Mouse (Mus musculus): ENCODE results near the gene Mecom. TPM values are rescaled to one million over a fixed set of nuclear protein-coding genes. Genes with fewer than 3 reads are reported as not detected.

Gene Mecom
- polyA plus RNA-seq, 1 experiment from 2014 or later: 2.4 TPM

DNA sequence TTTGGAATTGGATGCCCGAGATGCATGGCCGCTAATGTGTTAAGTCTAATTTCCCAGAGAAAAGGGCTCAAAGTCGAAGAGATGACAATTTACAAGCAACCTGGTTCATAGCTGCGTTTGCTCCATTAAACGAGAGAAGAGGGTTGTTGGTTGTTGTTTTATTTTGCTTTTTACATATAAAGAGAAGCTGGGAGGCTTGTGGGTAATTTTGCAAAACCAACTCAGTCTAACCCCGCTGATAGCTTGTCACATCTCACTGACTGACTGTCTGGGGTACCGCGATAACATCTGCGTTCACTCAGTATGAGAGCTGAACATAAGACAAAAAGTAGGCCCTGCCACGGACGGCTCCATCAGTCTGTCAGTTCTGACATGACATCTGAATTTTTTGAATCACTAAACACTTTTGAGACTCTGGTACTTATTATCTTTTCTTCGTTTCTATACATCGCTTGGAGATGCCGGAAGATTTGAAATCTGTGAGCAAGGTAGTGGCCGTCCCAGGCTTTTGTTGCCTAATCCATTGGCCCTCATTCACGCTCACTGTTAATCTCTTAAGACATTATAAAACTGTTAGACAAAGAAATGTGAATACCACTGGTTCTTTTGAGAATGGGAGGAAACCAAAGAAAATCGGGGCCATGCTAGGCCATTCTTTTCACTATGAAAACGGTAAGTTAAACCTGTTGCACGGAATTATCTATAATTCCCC lies 327.0 kb downstream of the Mecom start:
- ATAC-seq (replicated peaks): no peak
- no peaks in the 10 kb centered on the region for H3K36me3 ChIP-seq
- no peaks in the 10 kb centered on the region for H3K9me3 ChIP-seq
- no peak overlapping the region for H3K4me2 ChIP-seq (replicated peaks)
- peaks cover 20% of the 10 kb centered on the region for H3K4me1 ChIP-seq
- H3K9ac ChIP-seq (replicated peaks): no peak overlapping the region
- H3K27me3 ChIP-seq: peaks cover 48% of the 10 kb centered on the region
- WGBS: 13% methylated on average over 19 of the region's 19 CpGs
- H3K27ac ChIP-seq (replicated peaks): no peak overlapping the region
- H3K4me3 ChIP-seq: no peak overlapping the region

DNA sequence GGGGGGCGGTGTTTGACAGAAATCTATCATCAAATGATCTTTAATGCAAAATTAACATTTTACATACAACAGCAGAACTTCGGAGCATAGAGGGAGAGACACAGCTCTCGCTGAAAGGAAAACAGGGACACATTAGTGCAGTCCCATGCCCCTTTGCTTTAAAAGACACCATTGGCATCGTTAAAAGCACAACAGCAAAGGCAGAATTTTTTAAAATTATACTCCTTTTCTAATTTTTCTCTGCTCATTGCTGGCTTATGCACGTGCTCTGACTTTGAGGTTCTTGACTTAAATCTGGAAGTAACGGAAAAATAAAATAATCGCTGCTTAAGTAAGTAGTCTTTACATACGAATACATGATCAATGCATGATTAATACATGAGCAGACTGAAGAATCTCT lies 327.9 kb downstream of the Mecom start:
- Histone ChIP-seq H3K4me3 (peak overlapping the region; percentile 20), H3K27me3 (peaks cover 46% of the 10 kb centered on the region), H3K9me3 (no peaks in the 10 kb centered on the region), H3K4me1 (peaks cover 20% of the 10 kb centered on the region), H3K4me2 (replicated peaks) (peak overlapping the region; percentile 36), H3K36me3 (no peaks in the 10 kb centered on the region), H3K27ac (replicated peaks) (no peak overlapping the region), H3K9ac (replicated peaks) (no peak overlapping the region)
- ATAC-seq (replicated peaks): no peak
- WGBS: 13% methylated on average over 8 of the region's 8 CpGs

DNA sequence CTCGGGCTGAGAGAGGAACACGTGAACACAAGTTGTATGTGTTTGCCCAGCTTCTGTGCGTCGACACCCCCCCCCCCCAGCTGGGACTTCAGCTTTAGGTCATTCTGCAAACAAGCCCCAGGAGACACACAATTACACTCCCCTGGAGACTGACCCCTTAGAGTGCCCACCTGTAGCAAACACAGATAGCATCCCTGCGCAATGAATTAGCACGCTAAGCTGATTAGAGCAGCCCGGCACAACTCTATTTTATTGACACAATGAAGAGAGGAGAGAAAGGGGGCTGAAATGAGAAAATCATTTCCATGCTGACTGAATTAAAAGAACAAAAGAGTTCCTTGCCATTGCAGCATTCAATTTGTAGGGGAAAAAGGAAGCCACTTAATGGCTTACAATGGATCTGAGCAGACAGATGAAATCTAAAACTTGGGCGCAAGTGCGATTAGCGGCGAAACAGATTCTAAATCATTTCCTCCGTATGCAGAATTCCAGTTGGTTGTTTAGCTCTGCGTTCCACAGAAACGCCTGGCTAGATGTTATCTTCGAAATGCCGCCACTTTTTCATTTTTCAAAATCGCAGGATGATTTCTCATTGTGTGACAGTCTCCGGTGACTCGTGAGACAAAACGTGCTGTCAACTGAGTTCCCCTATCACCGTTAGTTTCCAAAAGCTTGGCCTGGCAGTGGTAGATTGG lies 328.5 kb downstream of the Mecom start:
- peak; percentile 68 for ATAC-seq (replicated peaks)
- peak overlapping the region; percentile 36 for H3K4me2 ChIP-seq (replicated peaks)

DNA sequence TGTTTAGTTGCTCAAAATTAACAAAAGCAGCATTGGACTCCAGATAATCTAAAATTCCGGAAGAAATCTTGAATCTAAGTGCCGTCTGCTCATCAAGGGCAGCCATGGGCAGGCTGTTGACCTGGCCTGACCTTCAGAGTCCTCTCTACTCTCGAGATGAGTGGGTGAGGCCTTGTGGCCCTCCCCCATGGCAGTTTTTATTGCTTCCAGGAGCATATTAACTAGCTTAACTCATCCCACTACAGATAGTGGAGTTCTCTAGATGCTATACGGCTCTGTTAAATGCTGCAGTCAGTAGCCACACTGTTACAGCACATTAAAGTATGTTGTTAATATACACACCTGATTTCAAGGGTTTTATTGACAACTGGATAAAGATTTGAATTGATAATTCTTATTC lies 333.2 kb downstream of the Mecom start:
- Histone ChIP-seq H3K4me3 (no peak overlapping the region), H3K27ac (replicated peaks) (no peak overlapping the region), H3K9me3 (no peaks in the 10 kb centered on the region), H3K9ac (replicated peaks) (no peak overlapping the region), H3K4me2 (replicated peaks) (no peak overlapping the region), H3K36me3 (no peaks in the 10 kb centered on the region), H3K4me1 (peaks cover 8% of the 10 kb centered on the region), H3K27me3 (peaks cover 26% of the 10 kb centered on the region)
- 72% methylated on average over 4 of the region's 4 CpGs for WGBS
- no peak for ATAC-seq (replicated peaks)

More for the DNA sequence above, 328.5 kb downstream of the Mecom start:
- Histone ChIP-seq H3K9me3 (no peaks in the 10 kb centered on the region), H3K36me3 (no peaks in the 10 kb centered on the region), H3K27me3 (peaks cover 49% of the 10 kb centered on the region), H3K4me3 (peak overlapping the region; percentile 20), H3K9ac (replicated peaks) (no peak overlapping the region), H3K4me1 (peaks cover 20% of the 10 kb centered on the region), H3K27ac (replicated peaks) (no peak overlapping the region)
- under 1% methylated on average over 21 of the region's 21 CpGs for WGBS

DNA sequence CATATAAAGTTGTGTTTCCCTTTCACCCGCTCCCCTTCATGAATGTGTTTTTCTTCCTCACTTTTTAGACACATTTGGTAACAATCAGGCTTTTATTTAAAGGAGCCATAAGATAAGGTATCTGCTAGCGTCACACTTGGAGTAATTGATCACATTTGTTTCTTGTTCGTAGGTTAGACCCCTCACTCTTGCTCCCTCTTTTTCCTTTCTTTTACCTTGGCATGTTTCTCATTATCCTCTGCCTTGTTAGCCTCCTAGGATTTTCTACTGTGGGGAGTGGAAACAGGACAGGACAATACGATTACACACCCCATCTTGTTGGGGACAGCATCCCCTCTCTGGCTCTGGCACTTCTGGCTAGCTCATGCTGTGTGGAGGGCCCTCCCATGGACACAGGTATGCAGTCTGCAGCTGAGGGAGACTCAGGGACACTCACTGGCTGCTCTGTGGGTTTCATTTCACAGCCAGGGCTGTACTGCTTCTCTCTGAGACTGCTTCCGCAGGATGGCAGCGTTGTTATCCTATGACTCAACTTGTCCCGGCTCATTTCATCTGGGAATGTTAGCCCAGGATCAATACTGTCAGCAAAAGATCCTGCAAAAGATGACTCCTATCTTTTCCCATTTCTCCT lies 334.2 kb downstream of the Mecom start:
- H3K27me3 ChIP-seq: peaks cover 19% of the 10 kb centered on the region
- H3K27ac ChIP-seq (replicated peaks): no peak overlapping the region
- H3K4me1 ChIP-seq: no peaks in the 10 kb centered on the region
- no peaks in the 10 kb centered on the region for H3K9me3 ChIP-seq
- H3K36me3 ChIP-seq: no peaks in the 10 kb centered on the region
- H3K4me3 ChIP-seq: no peak overlapping the region
- no peak overlapping the region for H3K9ac ChIP-seq (replicated peaks)
- no peak for ATAC-seq (replicated peaks)
- H3K4me2 ChIP-seq (replicated peaks): no peak overlapping the region
- 33% methylated on average over 7 of the region's 7 CpGs for WGBS

DNA sequence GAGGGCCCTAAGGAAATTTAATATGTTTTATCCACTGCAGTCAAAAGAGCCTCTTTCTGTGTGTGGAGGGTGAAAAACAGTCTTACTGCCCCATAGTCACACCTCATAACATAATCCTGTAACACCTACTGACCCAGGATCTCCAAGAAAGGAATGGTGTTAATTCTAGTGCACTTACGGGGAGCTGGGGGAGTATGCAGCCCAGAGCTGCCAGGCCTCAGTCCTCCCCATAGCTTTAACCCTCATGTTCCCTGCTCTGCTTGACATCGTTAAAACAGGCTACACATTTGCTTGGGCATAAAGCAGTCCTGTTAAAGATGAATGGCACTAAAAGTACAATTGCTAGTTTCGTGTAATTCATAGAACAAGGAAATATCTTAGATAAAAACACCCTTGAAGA lies 335.0 kb downstream of the Mecom start:
- Histone ChIP-seq H3K4me2 (replicated peaks) (no peak overlapping the region), H3K9ac (replicated peaks) (no peak overlapping the region), H3K4me3 (no peak overlapping the region), H3K27ac (replicated peaks) (no peak overlapping the region), H3K4me1 (no peaks in the 10 kb centered on the region; the same call in 1 of the 2 replicates), H3K36me3 (no peaks in the 10 kb centered on the region), H3K9me3 (no peaks in the 10 kb centered on the region), H3K27me3 (peaks cover 10% of the 10 kb centered on the region; the same call in 1 of the 2 replicates)
- no peak for ATAC-seq (replicated peaks)
- 37% methylated on average over 3 of the region's 3 CpGs for WGBS

DNA sequence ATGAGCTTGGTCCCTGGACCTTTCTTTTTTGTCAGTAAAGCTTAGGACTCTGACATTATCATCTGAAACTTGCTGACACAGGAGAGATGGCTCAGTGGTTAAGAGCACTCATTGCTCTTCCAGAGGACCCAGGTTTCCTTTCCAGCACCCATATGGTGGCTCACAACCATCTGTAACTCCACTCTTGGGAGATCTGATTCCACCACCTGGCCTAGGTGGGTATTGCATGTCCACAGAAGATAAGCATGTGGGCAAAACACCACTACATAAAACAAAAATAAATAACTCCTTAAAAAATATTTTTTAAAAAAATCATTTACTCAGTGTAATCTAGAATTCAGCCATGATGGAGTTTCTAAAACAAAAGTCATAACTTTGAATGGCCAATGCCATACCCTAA lies 338.7 kb downstream of the Mecom start:
- no peak for ATAC-seq (replicated peaks)
- H3K4me2 ChIP-seq (replicated peaks): no peak overlapping the region
- no peaks in the 10 kb centered on the region for H3K36me3 ChIP-seq
- no peaks in the 10 kb centered on the region for H3K9me3 ChIP-seq
- H3K4me3 ChIP-seq: no peak overlapping the region
- H3K4me1 ChIP-seq: no peaks in the 10 kb centered on the region; the same call in 1 of the 2 replicates
- no peak overlapping the region for H3K27ac ChIP-seq (replicated peaks)
- no peak overlapping the region for H3K9ac ChIP-seq (replicated peaks)
- H3K27me3 ChIP-seq: no peaks in the 10 kb centered on the region

- 41% methylated on average over 8 of the region's 8 CpGs for WGBS
These were observed 339.9 kb downstream of the Mecom start for GRCm38 (mm10) chr3:30207886-30208285.

GRCm38 (mm10) chr3:30207431-30207830 lies 340.4 kb downstream of the Mecom start:
- H3K27ac ChIP-seq (replicated peaks): no peak overlapping the region
- no peak for ATAC-seq (replicated peaks)

More at GRCm38 (mm10) chr3:30207886-30208285, 339.9 kb downstream of the Mecom start:
- H3K27me3 ChIP-seq: no peaks in the 10 kb centered on the region
- no peak overlapping the region for H3K4me3 ChIP-seq
- no peak for ATAC-seq (replicated peaks)
- no peaks in the 10 kb centered on the region for H3K36me3 ChIP-seq
- no peaks in the 10 kb centered on the region; the same call in 1 of the 2 replicates for H3K4me1 ChIP-seq
- H3K9me3 ChIP-seq: no peaks in the 10 kb centered on the region
- no peak overlapping the region for H3K27ac ChIP-seq (replicated peaks)
- no peak overlapping the region for H3K9ac ChIP-seq (replicated peaks)
- no peak overlapping the region for H3K4me2 ChIP-seq (replicated peaks)

GRCm38 (mm10) chr3:30206123-30206522 lies 341.7 kb downstream of the Mecom start:
- Histone ChIP-seq H3K4me1 (no peaks in the 10 kb centered on the region; the same call in 1 of the 2 replicates), H3K27me3 (no peaks in the 10 kb centered on the region), H3K9ac (replicated peaks) (no peak overlapping the region), H3K4me2 (replicated peaks) (no peak overlapping the region), H3K36me3 (no peaks in the 10 kb centered on the region), H3K9me3 (no peaks in the 10 kb centered on the region), H3K27ac (replicated peaks) (no peak overlapping the region), H3K4me3 (no peak overlapping the region)
- no peak for ATAC-seq (replicated peaks)
- 90% methylated on average over 8 of the region's 8 CpGs for WGBS

More at GRCm38 (mm10) chr3:30207431-30207830, 340.4 kb downstream of the Mecom start:
- no peaks in the 10 kb centered on the region for H3K9me3 ChIP-seq
- no peaks in the 10 kb centered on the region; the same call in 1 of the 2 replicates for H3K4me1 ChIP-seq
- no peak overlapping the region for H3K4me3 ChIP-seq
- 57% methylated on average over 5 of the region's 5 CpGs for WGBS
- H3K9ac ChIP-seq (replicated peaks): no peak overlapping the region
- H3K36me3 ChIP-seq: no peaks in the 10 kb centered on the region
- no peaks in the 10 kb centered on the region for H3K27me3 ChIP-seq
- no peak overlapping the region for H3K4me2 ChIP-seq (replicated peaks)

DNA sequence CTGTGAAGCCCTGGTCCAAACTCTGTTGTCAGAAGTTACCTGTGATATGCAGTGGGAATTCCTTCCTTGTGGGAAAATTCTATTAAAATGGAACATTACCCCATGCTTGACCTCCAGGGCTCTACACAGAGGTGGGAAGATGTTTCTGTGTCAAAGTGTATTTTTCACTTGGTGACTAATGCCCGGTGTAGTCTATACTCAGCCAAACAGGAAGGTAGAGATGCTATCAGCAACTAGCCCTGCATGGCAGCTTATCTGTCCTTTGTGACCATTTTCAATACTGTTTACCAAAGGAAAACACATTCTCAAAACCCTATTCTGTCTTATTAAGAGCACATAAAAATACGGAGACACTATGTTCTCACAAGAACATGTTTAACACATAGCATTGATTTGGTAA lies 344.0 kb downstream of the Mecom start:
- no peaks in the 10 kb centered on the region for H3K27me3 ChIP-seq
- no peaks in the 10 kb centered on the region for H3K9me3 ChIP-seq
- WGBS: 92% methylated on average over 2 of the region's 2 CpGs
- no peak overlapping the region for H3K4me3 ChIP-seq
- H3K36me3 ChIP-seq: no peaks in the 10 kb centered on the region
- no peak overlapping the region for H3K9ac ChIP-seq (replicated peaks)
- ATAC-seq (replicated peaks): no peak
- no peak overlapping the region for H3K27ac ChIP-seq (replicated peaks)
- no peaks in the 10 kb centered on the region; the same call in 1 of the 2 replicates for H3K4me1 ChIP-seq
- H3K4me2 ChIP-seq (replicated peaks): no peak overlapping the region

GRCm38 (mm10) chr3:30198854-30199253 lies 349.0 kb downstream of the Mecom start:
- 91% methylated on average over 2 of the region's 2 CpGs for WGBS

More at GRCm38 (mm10) chr3:30198854-30199253, 349.0 kb downstream of the Mecom start:
- H3K9ac ChIP-seq (replicated peaks): no peak overlapping the region
- no peak overlapping the region for H3K27ac ChIP-seq (replicated peaks)
- H3K9me3 ChIP-seq: no peaks in the 10 kb centered on the region
- H3K4me3 ChIP-seq: no peak overlapping the region
- no peaks in the 10 kb centered on the region for H3K36me3 ChIP-seq
- ATAC-seq (replicated peaks): no peak
- no peaks in the 10 kb centered on the region for H3K4me1 ChIP-seq
- H3K27me3 ChIP-seq: no peaks in the 10 kb centered on the region
- no peak overlapping the region for H3K4me2 ChIP-seq (replicated peaks)
